Mouse (Mus musculus) midbrain, postnatal 0 days (tissue): ENCODE data around the gene Stoml1. TPM values are rescaled to one million over a fixed set of nuclear protein-coding genes. Genes with fewer than 3 reads are reported as not detected.
"Not testable (repeated sequence)": the region's sequence is repeated elsewhere in the genome, so short reads cannot be mapped to it uniquely, and the experiment has no call there.

Experiments
- ATAC-seq: fragments of 200-750 bp; cut with Nextera tagmentation; 2 replicates; pipeline ENCODE4 v1.8.0; 2017; ENCODE audit warnings: moderate number of reproducible peaks, mild to moderate bottlenecking, moderate TSS enrichment, moderate library complexity; ENCODE audit not compliant: low FRiP score
- DNase-seq: peaks from one replicate; pipeline ENCODE4 v3.0.0-alpha.2; 2015; ENCODE audit warnings: low spot score
- H3K27ac ChIP-seq: fragments of 300-500 bp; sonication (generic); 2 replicates; pipeline ENCODE4 v1.5.1; 2014; ENCODE audit warnings: low read depth, mild to moderate bottlenecking, low read length, mixed read lengths
- H3K27me3 ChIP-seq: fragments of 300-500 bp; sonication (generic); 2 replicates; pipeline ENCODE4 v1.6.1; 2014; ENCODE audit warnings: low read length, control low read depth, mixed read lengths; ENCODE audit not compliant: insufficient read depth
- H3K36me3 ChIP-seq: fragments of 300-500 bp; sonication (generic); 2 replicates; pipeline ENCODE4 v1.6.1; 2014; ENCODE audit warnings: low read length, control low read depth, mixed read lengths; ENCODE audit not compliant: insufficient read depth
- H3K4me1 ChIP-seq: fragments of 300-500 bp; sonication (generic); 2 replicates; pipeline ENCODE4 v1.6.1; 2014; ENCODE audit warnings: mild to moderate bottlenecking, control low read depth, antibody characterized with exemption, low read length, mixed read lengths; ENCODE audit not compliant: insufficient read depth
- H3K4me2 ChIP-seq: fragments of 300-500 bp; sonication (generic); 2 replicates; pipeline ENCODE4 v1.6.1; 2014; ENCODE audit warnings: low read depth, mild to moderate bottlenecking, low read length, mixed read lengths; ENCODE audit not compliant: poor library complexity, severe bottlenecking
- H3K4me3 ChIP-seq: fragments of 300-500 bp; sonication (generic); 2 replicates; pipeline ENCODE4 v1.5.1; 2014; ENCODE audit warnings: low read depth, mild to moderate bottlenecking, low read length, moderate library complexity
- H3K9ac ChIP-seq: fragments of 300-500 bp; sonication (generic); replicated peaks from 2 replicates; pipeline ENCODE4 v1.6.1; 2014; ENCODE audit warnings: mild to moderate bottlenecking, low read length, moderate library complexity, mixed read lengths; ENCODE audit not compliant: poor library complexity, severe bottlenecking
- H3K9me3 ChIP-seq: fragments of 300-500 bp; sonication (generic); 2 replicates; pipeline ENCODE4 v1.6.1; 2016; ENCODE audit warnings: low read length, control low read depth
- CTCF ChIP-seq: IDR thresholded peaks from 2 replicates; pipeline ENCODE4 v1.5.1; 2016; ENCODE audit warnings: antibody characterized with exemption, mild to moderate bottlenecking
- WGBS: fragments of 180-500 bp; shearing (Covaris S2); extraction: QIAGEN DNeasy Blood & Tissue Kit; methylation state at CpG from one replicate; pipeline ENCODE4 v1.1.7; 2014; 5-methylcytosine and 5-hydroxymethylcytosine counted together
- polyA plus RNA-seq: library from polyadenylated mRNA; unstranded; fragments of >200 nt; fragmentation: Nextera tagmentation; extraction: Ambion mirVana; gene quantifications from 2 replicates; pipeline ENCODE4 v1.2.1, GENCODE M21; 2015
- total RNA-seq: library from RNA; depleted of rRNA; stranded (reverse); fragments of >200 nt; gene quantifications from 2 replicates; pipeline ENCODE4 v1.2.3, GENCODE M21; 2014

Stoml1 gene
- total and polyA plus RNA-seq, 2 experiments from 2014 or later = 161 to 170 TPM

- no peaks in the 10 kb centered on the region for H3K4me1 ChIP-seq
- ATAC-seq (no peak), DNase-seq (peak; percentile 82)
- no peaks in the 10 kb centered on the region for H3K9me3 ChIP-seq
- TF ChIP-seq CTCF = peak; percentile 82
- 57% methylated on average over 12 of the region's 12 CpGs for WGBS
- H3K36me3 ChIP-seq = no peaks in the 10 kb centered on the region
- no peak overlapping the region for H3K27ac ChIP-seq
- H3K27me3 ChIP-seq = no peaks in the 10 kb centered on the region
- no peak overlapping the region for H3K4me3 ChIP-seq
- no peak overlapping the region for H3K4me2 ChIP-seq
- H3K9ac ChIP-seq = no peak overlapping the region
Observed at GRCm38 (mm10) chr9:58268384-58269313, 15.7 kb downstream of the Stoml1 start.

- no peak overlapping the region for H3K4me2 ChIP-seq
- no peak overlapping the region for H3K9ac ChIP-seq
- DNase-seq (no peak), ATAC-seq (no peak)
- no peaks in the 10 kb centered on the region for H3K36me3 ChIP-seq
- H3K9me3 ChIP-seq = no peaks in the 10 kb centered on the region
- no peak overlapping the region for H3K4me3 ChIP-seq
- H3K27ac ChIP-seq = no peak overlapping the region
- TF ChIP-seq CTCF = no peak
- H3K4me1 ChIP-seq = no peaks in the 10 kb centered on the region
- H3K27me3 ChIP-seq = no peaks in the 10 kb centered on the region
- WGBS = 50% methylated on average over 3 of the region's 3 CpGs
Observed at GRCm38 (mm10) chr9:58270081-58270480, 17.1 kb downstream of the Stoml1 start.

- no peak overlapping the region for H3K4me3 ChIP-seq
- no peaks in the 10 kb centered on the region for H3K36me3 ChIP-seq
- no peak overlapping the region for H3K9ac ChIP-seq
- no peaks in the 10 kb centered on the region for H3K9me3 ChIP-seq
- ATAC-seq = no peak
- no peaks in the 10 kb centered on the region for H3K27me3 ChIP-seq
- no peak for DNase-seq
- 87% methylated on average over 3 of the region's 3 CpGs for WGBS
- H3K4me2 ChIP-seq = no peak overlapping the region
- H3K4me1 ChIP-seq = no peaks in the 10 kb centered on the region
- TF ChIP-seq CTCF = no peak
- H3K27ac ChIP-seq = no peak overlapping the region
Observed at GRCm38 (mm10) chr9:58271109-58271508, 18.1 kb downstream of the Stoml1 start.

- not testable (repeated sequence) for H3K9me3 ChIP-seq, H3K36me3 ChIP-seq, H3K4me2 ChIP-seq, DNase-seq, H3K4me1 ChIP-seq, H3K27me3 ChIP-seq, H3K4me3 ChIP-seq, H3K27ac ChIP-seq, ATAC-seq, H3K9ac ChIP-seq
- TF ChIP-seq CTCF = peak; percentile 42
- WGBS = 92% methylated on average over 9 of the region's 9 CpGs
Observed at GRCm38 (mm10) chr9:58271551-58271950, 18.6 kb downstream of the Stoml1 start.

- ATAC-seq = no peak
- H3K4me1 ChIP-seq = no peaks in the 10 kb centered on the region
- WGBS = 73% methylated on average over 2 of the region's 2 CpGs
Observed at GRCm38 (mm10) chr9:58272068-58272541, 19.1 kb downstream of the Stoml1 start.

GRCm38 (mm10) chr9:58272855-58273254, 19.9 kb downstream of the Stoml1 start:
- Histone ChIP-seq H3K4me2 (no peak overlapping the region), H3K9ac (no peak overlapping the region), H3K27me3 (no peaks in the 10 kb centered on the region), H3K9me3 (no peaks in the 10 kb centered on the region), H3K4me1 (no peaks in the 10 kb centered on the region), H3K27ac (no peak overlapping the region), H3K36me3 (no peaks in the 10 kb centered on the region), H3K4me3 (no peak overlapping the region)
- no peak for ATAC-seq
- 76% methylated on average over 9 of the region's 9 CpGs for WGBS
- DNase-seq = no peak
- no peak for TF ChIP-seq CTCF

More at GRCm38 (mm10) chr9:58272068-58272541, 19.1 kb downstream of the Stoml1 start:
- Histone ChIP-seq H3K36me3 (no peaks in the 10 kb centered on the region), H3K4me3 (no peak overlapping the region), H3K27ac (no peak overlapping the region), H3K4me2 (no peak overlapping the region), H3K9ac (no peak overlapping the region), H3K27me3 (no peaks in the 10 kb centered on the region), H3K9me3 (no peaks in the 10 kb centered on the region)
- no peak for DNase-seq
- no peak for TF ChIP-seq CTCF
